Mouse (Mus musculus) liver, embryonic 13.5 days (tissue): ENCODE measurements around the gene Eepd1. TPM values are rescaled to one million over a fixed set of nuclear protein-coding genes. Genes with fewer than 3 reads are reported as not detected.
"Not testable (repeated sequence)": the region's sequence is repeated elsewhere in the genome, so short reads cannot be mapped to it uniquely, and the experiment has no call there.

ENCODE experiments used
- ATAC-seq: fragments of 200-750 bp; cut with Nextera tagmentation; 2 replicates; pipeline ENCODE4 v1.8.0; 2017; ENCODE audit warnings: low read depth, mild to moderate bottlenecking, moderate number of reproducible peaks, moderate library complexity
- DNase-seq: peaks from one replicate; pipeline ENCODE4 v3.0.0; 2022
- H3K27ac ChIP-seq: fragments of 300-500 bp; sonication (generic); 2 replicates; pipeline ENCODE4 v1.5.1; 2015; ENCODE audit warnings: moderate library complexity, mild to moderate bottlenecking, inconsistent platforms
- H3K27me3 ChIP-seq: fragments of 300-500 bp; sonication (generic); 2 replicates; pipeline ENCODE4 v1.6.1; 2015; ENCODE audit warnings: mild to moderate bottlenecking, inconsistent platforms
- H3K36me3 ChIP-seq: fragments of 300-500 bp; sonication (generic); 2 replicates; pipeline ENCODE4 v1.6.1; 2015; ENCODE audit warnings: mild to moderate bottlenecking, inconsistent platforms
- H3K4me1 ChIP-seq: fragments of 300-500 bp; sonication (generic); replicated peaks from 2 replicates; pipeline ENCODE4 v1.6.1; 2015; ENCODE audit warnings: inconsistent platforms
- H3K4me2 ChIP-seq: fragments of 300-500 bp; sonication (generic); 2 replicates; pipeline ENCODE4 v1.6.1; 2015; ENCODE audit warnings: inconsistent platforms, mild to moderate bottlenecking, moderate library complexity
- H3K4me3 ChIP-seq: fragments of 300-500 bp; sonication (generic); replicated peaks from 2 replicates; pipeline ENCODE4 v1.5.1; 2015; ENCODE audit warnings: mild to moderate bottlenecking, inconsistent platforms
- H3K9ac ChIP-seq: fragments of 300-500 bp; sonication (generic); 2 replicates; pipeline ENCODE4 v1.6.1; 2015; ENCODE audit warnings: mild to moderate bottlenecking, inconsistent platforms
- H3K9me3 ChIP-seq: fragments of 300-500 bp; sonication (generic); replicated peaks from 2 replicates; pipeline ENCODE4 v1.6.1; 2016; ENCODE audit warnings: inconsistent platforms
- WGBS: fragments of 180-500 bp; shearing (Covaris S2); methylation state at CpG from one replicate; pipeline ENCODE4 v1.1.7; 2015; ENCODE audit not compliant: insufficient replicate concordance; 5-methylcytosine and 5-hydroxymethylcytosine counted together
- polyA plus RNA-seq: library from polyadenylated mRNA; unstranded; fragments of >200 nt; fragmentation: Nextera tagmentation; extraction: Ambion mirVana; gene quantifications from 2 replicates; pipeline ENCODE4 v1.2.1, GENCODE M21; 2015

The Eepd1 gene
- 4.9 and 5.2 TPM in 2 replicates for polyA plus RNA-seq

DNA sequence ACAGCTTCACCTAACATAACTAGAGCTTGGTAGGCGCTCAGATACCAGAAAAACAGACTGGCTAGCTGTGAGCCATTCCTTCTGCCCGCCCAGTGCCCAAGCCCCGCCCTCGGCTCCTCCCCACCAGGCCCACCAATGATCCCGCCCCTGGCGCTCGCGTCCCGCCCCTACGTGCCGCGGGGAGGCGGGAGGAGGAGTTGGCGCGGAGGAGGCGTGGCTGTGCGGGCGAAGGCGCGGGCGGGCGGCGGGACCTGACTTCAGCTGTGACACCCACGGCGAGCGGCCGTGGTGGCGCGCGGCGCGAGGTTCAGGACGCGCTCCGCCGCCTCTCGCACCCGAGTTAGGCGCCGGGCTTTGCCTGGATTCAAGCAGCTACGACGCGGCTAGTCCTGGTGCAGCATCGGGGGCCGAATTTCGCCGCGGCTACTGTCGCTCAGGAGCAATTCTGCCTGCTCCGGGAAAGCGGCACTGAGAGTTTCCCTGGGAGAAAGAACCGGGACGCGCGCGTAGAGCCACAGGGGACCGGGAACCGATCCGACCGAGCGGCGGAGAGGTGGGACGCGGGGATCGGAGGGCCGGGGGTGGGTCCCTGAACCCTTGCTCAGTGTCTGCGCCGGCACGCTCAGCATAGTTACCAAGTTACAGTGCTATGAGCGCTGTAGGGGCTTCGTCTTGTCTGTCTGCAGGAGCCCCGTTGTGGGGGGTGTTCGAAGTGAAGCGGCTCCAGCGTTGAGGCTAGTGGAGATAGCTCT, at the start of gene Eepd1:
Gene Eepd1, plus strand, starts transcription at position 204 of the 752 bp plus-strand sequence.
- H3K36me3 ChIP-seq = no peaks in the 10 kb centered on the region
- DNase-seq (peak; percentile 89), ATAC-seq (peak; percentile 93)
- peak within 1 kb of the TSS; percentile 65 for H3K4me3 ChIP-seq
- peak within 1 kb of the TSS; percentile 92 for H3K4me2 ChIP-seq
- peaks cover 42% of the 10 kb centered on the region for H3K4me1 ChIP-seq
- peaks cover 11% of the 10 kb centered on the region for H3K27me3 ChIP-seq
- 1% methylated on average over 72 of the region's 75 CpGs for WGBS
- peak within 1 kb of the TSS; percentile 50; the same call in 1 of the 2 replicates for H3K27ac ChIP-seq
- H3K9ac ChIP-seq = peak within 1 kb of the TSS; percentile 77
- H3K9me3 ChIP-seq = no peaks in the 10 kb centered on the region

DNA sequence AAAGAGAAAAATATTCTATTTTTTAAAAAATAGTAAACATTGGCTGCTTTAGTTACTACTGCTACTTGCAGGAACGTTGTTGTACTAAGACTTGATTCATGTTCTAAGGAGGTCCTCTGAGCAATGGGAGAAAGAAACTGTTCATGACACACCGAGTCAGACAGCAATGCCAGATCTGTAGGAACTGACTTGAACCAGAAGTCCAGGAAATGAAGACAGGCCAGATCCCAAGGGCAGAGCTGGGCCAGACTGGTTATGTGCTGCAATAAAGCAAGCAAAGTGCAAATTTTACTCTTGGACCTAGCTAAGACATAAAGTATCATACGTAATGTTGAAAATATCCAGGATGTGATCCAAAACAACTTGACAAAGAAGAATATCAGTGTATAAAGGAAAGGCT, 42.5 kb upstream of the Eepd1 start:
- no peak overlapping the region for H3K4me3 ChIP-seq
- 66% methylated on average over 3 of the region's 3 CpGs for WGBS

DNA sequence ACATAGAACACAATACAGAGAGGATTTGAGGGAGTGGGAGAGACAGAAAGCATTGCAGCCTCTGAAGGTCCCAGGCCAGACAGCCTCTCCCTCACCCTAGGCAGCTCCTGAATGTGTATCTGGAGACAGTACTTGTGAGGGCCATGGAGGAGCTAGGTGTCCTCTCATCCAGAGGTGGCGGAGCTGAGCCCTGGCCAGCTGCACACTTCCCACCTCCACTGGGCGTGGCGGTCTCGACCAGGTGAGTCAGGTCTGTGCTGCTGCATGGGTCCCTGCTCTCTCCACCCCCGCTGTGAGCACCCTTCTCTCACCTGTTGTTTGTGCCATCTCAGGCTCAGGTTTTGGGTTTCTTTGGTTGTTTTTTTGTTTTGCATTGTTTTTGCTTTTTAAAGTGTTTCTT, 41.3 kb upstream of the Eepd1 start:
- not testable (repeated sequence) for H3K9ac ChIP-seq, H3K36me3 ChIP-seq, H3K4me2 ChIP-seq, H3K4me1 ChIP-seq, H3K27ac ChIP-seq, H3K9me3 ChIP-seq, ATAC-seq, H3K27me3 ChIP-seq, DNase-seq, H3K4me3 ChIP-seq
- 70% methylated on average over 5 of the region's 5 CpGs for WGBS

More for the DNA sequence above, 42.5 kb upstream of the Eepd1 start:
- H3K36me3 ChIP-seq = no peaks in the 10 kb centered on the region
- no peak for DNase-seq
- H3K27me3 ChIP-seq = no peaks in the 10 kb centered on the region
- no peaks in the 10 kb centered on the region for H3K4me1 ChIP-seq
- H3K9ac ChIP-seq = no peak overlapping the region
- H3K9me3 ChIP-seq = no peaks in the 10 kb centered on the region
- no peak overlapping the region for H3K4me2 ChIP-seq
- no peak overlapping the region for H3K27ac ChIP-seq
- no peak for ATAC-seq

DNA sequence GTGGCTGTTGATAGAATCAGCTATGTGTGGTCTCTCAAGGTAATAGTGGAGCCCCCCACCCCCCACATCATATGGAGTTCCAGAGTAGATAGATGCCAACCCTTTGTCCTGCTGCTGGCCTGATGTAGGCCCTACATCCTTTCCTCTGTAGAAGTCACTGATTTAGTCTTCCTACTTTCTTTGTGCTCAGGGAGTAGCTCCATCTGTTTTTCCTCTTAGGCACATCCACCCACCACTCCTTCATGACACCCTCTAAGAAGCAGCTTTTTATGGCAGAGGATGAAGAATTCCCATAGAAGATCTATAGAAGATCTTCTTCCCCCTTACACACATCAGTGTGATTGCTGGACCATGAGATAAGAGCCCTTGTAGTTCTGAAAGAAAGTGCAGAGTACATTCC, 39.3 kb upstream of the Eepd1 start:
- H3K4me1 ChIP-seq = no peaks in the 10 kb centered on the region
- no peak overlapping the region for H3K27ac ChIP-seq
- DNase-seq (no peak), ATAC-seq (no peak)
- no peak overlapping the region for H3K9ac ChIP-seq
- H3K4me3 ChIP-seq = no peak overlapping the region
- H3K4me2 ChIP-seq = no peak overlapping the region
- H3K9me3 ChIP-seq = no peaks in the 10 kb centered on the region
- no peaks in the 10 kb centered on the region for H3K27me3 ChIP-seq
- H3K36me3 ChIP-seq = no peaks in the 10 kb centered on the region

DNA sequence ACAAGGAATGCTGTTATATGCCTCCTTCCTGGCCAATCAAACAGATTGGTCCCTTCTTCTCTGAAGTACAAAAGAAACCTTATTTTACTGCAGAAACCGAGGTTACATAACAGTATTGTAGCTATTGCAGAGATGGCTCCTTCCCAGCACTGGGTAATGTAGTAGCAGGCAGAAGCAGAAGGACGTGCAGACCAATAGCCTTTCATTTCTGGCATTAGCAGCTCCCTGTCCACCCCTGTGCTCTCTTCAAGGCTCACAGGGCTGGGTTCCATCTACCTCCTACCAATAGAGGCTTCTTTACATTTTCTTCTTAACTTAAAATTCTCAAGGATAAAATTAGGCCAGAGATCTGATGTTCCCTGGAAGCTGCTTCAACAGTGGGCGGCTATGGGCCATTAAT, 38.3 kb upstream of the Eepd1 start:
- no peak overlapping the region for H3K9ac ChIP-seq
- no peaks in the 10 kb centered on the region for H3K4me1 ChIP-seq
- no peaks in the 10 kb centered on the region for H3K9me3 ChIP-seq
- H3K36me3 ChIP-seq = no peaks in the 10 kb centered on the region
- H3K27me3 ChIP-seq = no peaks in the 10 kb centered on the region
- H3K27ac ChIP-seq = no peak overlapping the region
- no peak for DNase-seq
- ATAC-seq = no peak
- H3K4me2 ChIP-seq = no peak overlapping the region
- WGBS = 50% methylated on average over 3 of the region's 3 CpGs
- no peak overlapping the region for H3K4me3 ChIP-seq

DNA sequence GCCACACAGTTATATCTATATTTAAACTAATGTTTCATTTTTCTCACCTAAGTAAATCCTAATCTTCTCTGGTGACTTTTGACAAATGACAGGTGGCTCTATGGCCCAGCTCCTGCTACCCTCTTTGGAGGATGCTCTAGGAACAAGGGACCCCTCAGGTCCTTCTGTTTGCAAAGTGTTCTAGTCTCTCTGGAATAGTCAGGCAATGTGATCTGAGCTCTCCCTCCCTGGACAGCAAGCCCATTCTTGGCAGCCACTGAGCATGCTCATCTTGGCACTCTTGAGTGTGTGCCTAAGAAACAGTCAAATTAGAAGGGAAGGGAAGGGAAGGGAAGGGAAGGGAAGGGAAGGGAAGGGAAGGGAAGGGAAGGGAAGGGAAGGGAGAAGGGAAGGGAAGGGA, 37.8 kb upstream of the Eepd1 start:
- Histone ChIP-seq H3K9me3 (no peaks in the 10 kb centered on the region), H3K4me1 (no peaks in the 10 kb centered on the region), H3K27ac (no peak overlapping the region), H3K27me3 (no peaks in the 10 kb centered on the region), H3K9ac (no peak overlapping the region), H3K4me3 (no peak overlapping the region), H3K36me3 (no peaks in the 10 kb centered on the region), H3K4me2 (no peak overlapping the region)
- DNase-seq = no peak
- no peak for ATAC-seq

DNA sequence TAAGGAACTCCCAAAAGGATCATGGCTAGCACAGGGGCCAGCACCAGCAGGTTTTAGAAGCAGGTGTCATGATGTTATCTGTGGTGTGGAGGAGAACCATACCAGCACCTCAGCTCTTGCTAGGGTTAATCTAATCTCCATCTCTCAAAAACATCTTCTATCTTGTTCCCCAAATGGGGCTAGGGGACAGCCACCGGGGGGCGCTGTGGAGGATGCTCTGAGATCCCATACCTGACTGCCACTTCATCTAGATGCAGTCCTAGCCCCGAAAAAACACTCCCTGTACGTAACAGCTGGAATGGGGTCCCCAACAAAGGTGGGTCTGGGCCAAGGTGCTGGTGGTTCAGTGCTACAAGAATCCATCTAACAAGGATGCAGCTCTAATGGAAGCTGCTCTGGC, 31.0 kb upstream of the Eepd1 start:
- H3K9me3 ChIP-seq = no peaks in the 10 kb centered on the region

DNA sequence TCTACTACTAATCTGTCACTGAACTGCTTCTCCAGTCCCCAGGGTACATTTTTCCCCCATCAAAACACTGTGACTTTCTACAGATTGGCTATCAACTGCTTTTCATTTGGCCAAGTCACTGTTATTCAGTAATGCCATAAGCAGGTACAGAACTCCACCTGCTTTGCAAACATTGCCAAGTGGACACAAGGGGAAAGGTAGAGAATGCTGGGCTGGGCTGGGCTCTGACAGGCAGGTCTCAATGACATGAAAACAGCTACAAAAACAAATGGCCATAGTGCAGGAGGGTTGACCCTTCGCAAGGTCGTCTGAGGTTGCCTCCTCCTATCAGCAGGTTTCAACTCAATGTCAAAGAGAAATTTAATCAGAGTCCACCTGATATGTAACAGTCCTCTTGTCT, 26.3 kb upstream of the Eepd1 start:
- DNase-seq (no peak), ATAC-seq (no peak)
- WGBS = 87% methylated on average over 2 of the region's 2 CpGs
- no peaks in the 10 kb centered on the region for H3K27me3 ChIP-seq
- no peak overlapping the region for H3K27ac ChIP-seq
- no peaks in the 10 kb centered on the region for H3K4me1 ChIP-seq
- H3K4me2 ChIP-seq = no peak overlapping the region
- no peaks in the 10 kb centered on the region for H3K9me3 ChIP-seq
- H3K9ac ChIP-seq = no peak overlapping the region
- H3K36me3 ChIP-seq = no peaks in the 10 kb centered on the region
- H3K4me3 ChIP-seq = no peak overlapping the region

More for the DNA sequence above, 31.0 kb upstream of the Eepd1 start:
- H3K4me1 ChIP-seq = no peaks in the 10 kb centered on the region
- no peak for DNase-seq
- no peaks in the 10 kb centered on the region for H3K36me3 ChIP-seq
- no peak for ATAC-seq
- H3K4me3 ChIP-seq = no peak overlapping the region
- no peak overlapping the region for H3K4me2 ChIP-seq
- WGBS = 38% methylated on average over 4 of the region's 4 CpGs
- no peak overlapping the region for H3K27ac ChIP-seq
- H3K27me3 ChIP-seq = no peaks in the 10 kb centered on the region
- no peak overlapping the region for H3K9ac ChIP-seq

DNA sequence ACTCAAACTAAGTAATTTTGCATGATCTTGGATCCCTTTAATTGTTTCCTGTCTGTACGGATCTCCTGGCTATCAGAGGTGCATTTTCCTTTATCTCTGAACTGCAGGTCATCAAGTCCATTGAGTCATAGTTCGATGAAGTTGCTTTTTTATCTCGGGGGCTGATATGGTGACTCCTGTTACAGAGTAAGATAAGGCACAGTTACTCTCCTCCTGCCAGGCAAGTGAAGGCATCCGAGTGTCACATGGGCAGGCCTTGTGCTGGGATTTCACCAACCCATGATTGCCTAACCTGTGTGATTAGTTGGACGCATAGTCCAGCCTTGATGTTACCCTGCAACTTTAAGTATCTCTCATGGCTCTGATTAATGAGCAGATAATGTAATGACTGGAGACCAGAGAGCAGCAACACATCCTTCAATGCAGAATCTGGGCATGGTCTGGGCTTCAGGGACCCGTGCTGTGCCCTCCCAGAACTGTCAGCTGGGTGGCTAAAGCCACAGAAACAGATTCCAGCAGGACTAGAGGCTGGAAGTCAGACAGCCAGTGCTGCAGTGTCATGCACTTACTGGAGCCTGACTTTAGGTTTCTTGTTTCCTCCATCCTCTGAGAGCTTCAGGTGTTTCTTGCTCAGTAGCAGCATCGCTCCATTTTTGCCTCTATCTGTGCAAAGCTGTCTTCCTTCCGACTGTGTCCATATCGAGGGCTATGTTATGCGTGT, 20.4 kb upstream of the Eepd1 start:
- Histone ChIP-seq H3K27ac (no peak overlapping the region), H3K9ac (no peak overlapping the region), H3K4me3 (no peak overlapping the region), H3K4me1 (no peaks in the 10 kb centered on the region), H3K9me3 (no peaks in the 10 kb centered on the region), H3K4me2 (no peak overlapping the region), H3K27me3 (no peaks in the 10 kb centered on the region), H3K36me3 (no peaks in the 10 kb centered on the region)
- no peak for DNase-seq
- 0 out of 2 replicates have a peak, but pooled peaks have one; percentile 7 for ATAC-seq
- 47% methylated on average over 10 of the region's 10 CpGs for WGBS

DNA sequence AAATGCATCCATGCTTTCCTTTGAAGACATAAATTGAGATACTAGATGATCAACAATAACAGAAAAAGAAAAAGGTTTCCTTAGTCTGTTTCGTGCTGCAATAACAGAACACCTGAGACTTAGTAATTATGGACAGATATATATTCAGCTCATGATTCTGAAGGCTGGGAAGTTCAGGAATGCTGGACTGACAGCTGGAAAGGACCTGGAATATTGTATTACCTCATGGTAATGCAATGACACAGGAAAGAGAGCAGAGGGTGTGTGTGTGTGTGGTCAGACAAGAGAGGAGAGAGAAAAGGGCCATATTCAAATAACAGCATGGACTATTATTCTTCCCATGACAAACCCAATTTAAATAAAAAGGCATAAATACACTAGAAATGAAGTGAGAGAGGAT, 17.0 kb upstream of the Eepd1 start:
- ATAC-seq = no peak
- H3K9ac ChIP-seq = no peak overlapping the region

DNA sequence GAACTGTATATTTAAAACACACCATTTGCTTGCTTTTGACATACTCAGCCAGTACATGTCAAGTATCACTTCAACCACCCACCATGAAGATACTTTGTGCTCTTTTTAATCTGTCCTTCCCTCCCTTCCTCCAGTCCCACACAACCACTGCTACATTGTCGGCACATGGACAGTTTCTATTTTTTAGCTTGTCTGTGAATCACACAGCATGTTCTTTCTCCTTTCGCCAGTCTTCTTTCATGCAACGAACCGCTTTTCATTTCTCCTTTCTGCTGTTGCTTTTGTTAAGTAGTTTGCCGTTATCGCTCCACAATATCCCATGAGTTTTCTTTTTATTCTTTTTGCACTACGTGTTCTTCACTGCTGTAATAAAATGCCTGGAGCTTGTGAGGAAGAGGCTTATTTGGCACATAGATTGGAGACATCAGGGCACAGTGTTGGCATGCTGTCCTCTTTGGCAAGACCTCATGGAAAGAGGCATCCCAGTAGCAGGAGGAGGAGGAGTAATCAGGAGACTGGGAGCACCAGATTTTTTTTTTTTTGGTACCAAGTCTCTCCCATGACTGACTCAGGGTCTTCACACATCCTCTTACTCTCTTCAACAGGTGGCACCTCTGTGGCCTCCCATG, 1.8 kb upstream of the Eepd1 start:
- DNase-seq = no peak
- no peak for ATAC-seq
- peaks cover 36% of the 10 kb centered on the region for H3K4me1 ChIP-seq
- no peak overlapping the region for H3K27ac ChIP-seq
- 79% methylated on average over 7 of the region's 7 CpGs for WGBS
- peaks cover 11% of the 10 kb centered on the region for H3K27me3 ChIP-seq
- H3K9me3 ChIP-seq = no peaks in the 10 kb centered on the region
- H3K4me2 ChIP-seq = no peak overlapping the region
- H3K4me3 ChIP-seq = no peak overlapping the region
- no peak overlapping the region for H3K9ac ChIP-seq
- no peaks in the 10 kb centered on the region for H3K36me3 ChIP-seq

More for the DNA sequence above, 17.0 kb upstream of the Eepd1 start:
- Histone ChIP-seq H3K4me1 (no peaks in the 10 kb centered on the region), H3K4me2 (no peak overlapping the region), H3K36me3 (no peaks in the 10 kb centered on the region), H3K27ac (no peak overlapping the region), H3K9me3 (no peaks in the 10 kb centered on the region), H3K4me3 (no peak overlapping the region), H3K27me3 (no peaks in the 10 kb centered on the region)
- 65% methylated on average over 1 of the region's 1 CpGs for WGBS
- DNase-seq = no peak
